Mouse (Mus musculus): Measurements from ENCODE around the gene Sec14l3. TPM values are rescaled to one million over a fixed set of nuclear protein-coding genes. Genes with fewer than 3 reads are reported as not detected.

The Sec14l3 gene
- total and polyA plus RNA-seq, 3 experiments = not detected

GRCm38 (mm10) chr11:4094378-4095170, 29.9 kb downstream of the Sec14l3 start:
- H3K4me3 ChIP-seq (ENCODE audit: control insufficient read depth in 1 of 2, insufficient read depth in 1 of 2, low read depth in 2 of 2, low read length in 2 of 2) = peak overlapping the region; percentile 72
- TF ChIP-seq USF1 (IDR thresholded peaks at IDR 0.05; ENCODE audit: low read depth, low read length) (peak; percentile 61; the same call in 1 of the 2 replicates), SIN3A (IDR thresholded peaks at IDR 0.05; ENCODE audit: low read length) (peak; percentile 47; the same call in 1 of the 2 replicates), ZC3H11A (IDR thresholded peaks at IDR 0.05; ENCODE audit: low read depth, low read length) (no peak), CHD2 (IDR thresholded peaks at IDR 0.05; ENCODE audit: low read length) (no peak), MYC (IDR thresholded peaks at IDR 0.05; ENCODE audit: low read depth, low read length) (0 out of 2 replicates have a peak, but pooled peaks have one; percentile 25), ETS1 (IDR thresholded peaks at IDR 0.05; ENCODE audit: low read depth, low read length) (peak; percentile 2), SMC3 (IDR thresholded peaks at IDR 0.05; ENCODE audit: low read depth, low read length) (peak; percentile 76), RAD21 (IDR thresholded peaks at IDR 0.05; ENCODE audit: low read depth, low read length) (peak; percentile 34), GABPA (IDR thresholded peaks at IDR 0.05; ENCODE audit: low read depth, low read length) (no peak), E2F4 (IDR thresholded peaks at IDR 0.05; ENCODE audit: borderline replicate concordance, low read depth, low read length) (0 out of 2 replicates have a peak, but pooled peaks have one; percentile 68), RCOR1 (IDR thresholded peaks at IDR 0.05; ENCODE audit: low read depth, low read length) (0 out of 2 replicates have a peak, but pooled peaks have one; percentile 16), BHLHE40 (IDR thresholded peaks at IDR 0.05; ENCODE audit: borderline replicate concordance, low read depth, low read length) (peak; percentile 10; the same call in 1 of the 2 replicates), KAT2A (conservative IDR thresholded peaks at IDR 0.05; ENCODE audit: low read depth, low read length) (0 out of 2 replicates have a peak, but pooled peaks have one; percentile 30), TBP (IDR thresholded peaks at IDR 0.05; ENCODE audit: low read depth, low read length) (peak; percentile 68; the same call in 1 of the 2 replicates), MEF2A (IDR thresholded peaks at IDR 0.05; ENCODE audit: extremely low read depth, insufficient replicate concordance, low read depth, low read length, poor library complexity, severe bottlenecking) (no peak), POLR2A (IDR thresholded peaks at IDR 0.05; ENCODE audit: control insufficient read depth in 1 of 2, insufficient read depth in 1 of 2, low read depth in 1 of 2, low read length in 2 of 2, poor library complexity in 1 of 2) (peak in 1 of 2 experiments; percentile 24; a peak in 1 of 4 replicates), CHD1 (IDR thresholded peaks at IDR 0.05; ENCODE audit: low read depth, low read length) (peak; percentile 84; the same call in 1 of the 2 replicates), NELFE (IDR thresholded peaks at IDR 0.05; ENCODE audit: low read depth, low read length) (peak; percentile 25; the same call in 1 of the 2 replicates), EP300 (IDR thresholded peaks at IDR 0.05; ENCODE audit: low read depth in 1 of 2, low read length in 2 of 2) (peak; percentile 8 to 17; a peak in 1 of 4 replicates), CTCF (IDR thresholded peaks at IDR 0.05 in 2 of 3, conservative IDR thresholded peaks at IDR 0.05 in 1 of 3; ENCODE audit: control insufficient read depth in 1 of 3, insufficient read depth in 1 of 3, low read depth in 2 of 3, low read length in 3 of 3, poor library complexity in 1 of 3, severe bottlenecking in 1 of 3) (peak; percentile 85 to 94 (median 93)), POLR2AphosphoS5 (IDR thresholded peaks at IDR 0.05; ENCODE audit: borderline replicate concordance, low read depth, low read length) (no peak)
- H3K9ac ChIP-seq (ENCODE audit: control insufficient read depth, low read depth, low read length, poor library complexity, severe bottlenecking) = peak overlapping the region; percentile 79
- H3K9me3 ChIP-seq (replicated peaks; ENCODE audit: insufficient read depth, low read length) = no peaks in the 10 kb centered on the region
- peaks cover 8% of the 10 kb centered on the region for H3K79me2 ChIP-seq (ENCODE audit: control insufficient read depth, insufficient read depth, low read length, poor library complexity)
- no peaks in the 10 kb centered on the region for H3K27me3 ChIP-seq (ENCODE audit: control insufficient read depth in 1 of 2, insufficient read depth in 2 of 2, low read length in 2 of 2)
- peak; percentile 95 for DNase-seq (ENCODE audit: low read depth, low spot score)
- peaks cover 0 to 7% of the 10 kb centered on the region in 2 experiments; a peak in 2 of 4 replicates for H3K4me1 ChIP-seq (ENCODE audit: control insufficient read depth in 1 of 2, insufficient read depth in 2 of 2, low read length in 2 of 2)
- peak overlapping the region; percentile 87 for H3K27ac ChIP-seq (ENCODE audit: control insufficient read depth, low read depth, low read length)
- H3K36me3 ChIP-seq (ENCODE audit: control insufficient read depth in 1 of 2, insufficient read depth in 2 of 2, low read length in 2 of 2) = peaks cover 2 to 6% of the 10 kb centered on the region in 2 experiments; a peak in 2 of 4 replicates
